Mouse (Mus musculus): ENCODE measurements at regions not wholly inside any gene's neighbourhood (a gene's known extent, or its start where the extent isn't known, plus 50 kb on each side); places are given as distances from the start of the nearest gene placed in this dataset.

DNA sequence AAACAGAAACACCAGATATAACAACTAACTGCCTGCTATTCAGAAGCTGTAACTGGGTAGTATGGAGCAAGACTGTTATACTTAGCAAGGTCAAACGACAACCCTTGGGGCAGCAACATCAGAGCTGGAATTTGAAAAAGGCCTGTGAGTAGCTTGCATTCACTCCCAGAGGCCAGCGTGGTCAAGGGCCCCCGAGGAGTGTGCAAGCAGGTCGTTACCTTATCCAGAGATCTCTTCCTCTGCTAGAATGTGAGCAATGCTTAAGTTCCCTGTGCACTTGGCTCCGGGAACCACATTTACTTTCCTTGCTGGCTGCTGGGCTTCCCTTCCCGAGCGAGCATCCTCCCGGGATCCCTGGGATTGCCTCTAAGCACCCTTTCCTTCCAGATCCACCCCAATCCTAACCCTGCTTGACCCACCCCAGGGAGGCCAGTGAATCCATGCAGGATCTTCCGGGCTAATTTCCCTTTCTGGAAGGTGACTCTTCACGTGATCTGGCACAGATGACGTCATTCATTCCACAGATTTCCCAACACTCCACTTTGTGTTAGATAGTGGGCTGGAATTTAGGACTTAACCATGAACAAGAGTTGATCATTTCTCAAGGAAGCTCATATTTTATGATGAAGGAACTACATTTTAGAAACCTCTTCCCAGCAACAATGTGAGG lies 112.3 kb upstream of the Tsc22d1 start:
- DNase-seq, result no peak

DNA sequence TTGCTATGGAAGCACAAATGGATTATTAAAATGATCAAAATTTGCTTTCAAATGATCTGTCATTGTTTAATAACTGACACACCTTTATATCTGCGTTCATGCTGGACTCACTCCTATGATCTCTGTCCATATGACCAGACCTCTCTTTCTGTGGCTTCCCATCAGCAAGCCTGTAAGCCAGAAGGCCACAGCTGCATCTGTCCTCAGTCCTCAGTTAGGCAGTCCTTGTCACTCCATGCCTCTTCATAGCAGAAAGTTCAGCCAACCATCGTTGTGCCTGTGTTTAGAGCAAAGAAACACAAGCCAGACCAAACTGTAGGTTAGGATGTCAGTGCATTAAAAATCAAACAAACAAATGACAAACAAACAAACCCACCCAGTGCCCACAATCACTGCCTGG lies 107.2 kb upstream of the Tsc22d1 start:
- no peak for DNase-seq

DNA sequence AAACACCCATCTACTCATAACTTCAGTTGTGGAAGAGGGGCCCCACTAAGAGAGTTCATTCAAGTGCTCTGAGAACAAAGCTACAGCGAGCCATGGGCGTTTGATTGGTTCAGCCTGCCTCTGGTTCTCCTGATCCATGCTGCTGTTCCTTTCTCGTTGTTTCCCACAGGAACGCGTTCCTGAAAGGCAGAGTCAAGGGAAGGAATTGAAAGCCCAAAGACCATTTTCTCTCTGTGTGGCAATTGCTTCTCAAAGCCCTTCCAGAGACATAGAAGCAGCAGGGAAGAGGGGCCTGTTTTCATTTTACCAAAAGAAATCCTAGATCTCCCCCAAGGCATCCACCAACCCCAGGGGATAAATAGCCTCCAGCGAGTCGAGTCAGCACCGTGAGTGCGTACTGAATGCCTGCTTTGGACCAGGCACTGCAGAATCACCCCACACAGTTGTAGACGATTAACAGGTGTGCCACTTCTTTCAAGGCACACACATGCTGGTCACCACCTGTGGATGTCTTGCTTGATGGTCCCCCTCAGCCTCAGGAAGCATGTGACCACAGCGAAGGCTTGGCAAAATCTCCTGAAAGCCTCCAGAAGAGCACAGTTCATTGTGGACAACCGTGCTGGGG lies 106.5 kb upstream of the Tsc22d1 start:
- no peak for DNase-seq

DNA sequence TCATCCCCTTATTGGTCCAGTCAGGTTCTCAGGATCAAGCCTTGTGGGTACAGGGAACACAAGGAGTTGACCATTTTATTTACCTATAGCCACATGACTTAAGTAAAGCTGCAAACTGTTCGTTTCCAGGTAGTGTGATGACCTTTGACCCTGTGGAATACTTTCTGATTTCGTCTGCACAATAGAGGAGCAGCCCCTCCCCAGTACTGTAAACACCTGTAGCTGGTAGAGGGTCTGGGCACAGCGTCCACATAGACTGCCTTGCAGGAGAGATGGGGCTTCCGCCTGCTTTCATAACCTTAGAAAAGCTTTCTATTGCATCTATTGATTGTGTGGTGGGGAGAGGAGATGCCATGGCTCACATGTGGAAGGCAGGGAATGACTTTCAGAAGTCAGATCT lies 105.2 kb upstream of the Tsc22d1 start:
- no peak for DNase-seq

DNA sequence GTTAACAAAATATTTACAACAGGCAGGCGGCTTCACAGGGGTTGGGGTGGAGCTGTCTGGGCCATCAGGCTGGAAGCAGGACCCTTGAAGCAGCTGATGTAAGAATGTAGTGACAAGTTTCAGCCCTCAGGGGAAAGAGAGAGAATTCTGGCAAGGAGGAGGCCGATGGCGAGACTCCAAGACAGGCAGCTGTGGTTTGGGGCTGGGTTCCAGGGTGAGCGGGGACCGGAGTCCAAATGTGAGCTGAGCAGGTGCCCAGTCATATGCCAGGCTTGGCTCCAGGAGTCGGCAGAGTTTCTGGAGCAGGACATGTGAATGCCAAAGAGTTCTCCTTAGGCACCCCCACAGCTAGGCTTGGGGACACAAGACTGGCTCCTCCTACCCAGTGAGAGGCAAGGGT lies 104.5 kb upstream of the Tsc22d1 start:
- peak; percentile 57 for DNase-seq

DNA sequence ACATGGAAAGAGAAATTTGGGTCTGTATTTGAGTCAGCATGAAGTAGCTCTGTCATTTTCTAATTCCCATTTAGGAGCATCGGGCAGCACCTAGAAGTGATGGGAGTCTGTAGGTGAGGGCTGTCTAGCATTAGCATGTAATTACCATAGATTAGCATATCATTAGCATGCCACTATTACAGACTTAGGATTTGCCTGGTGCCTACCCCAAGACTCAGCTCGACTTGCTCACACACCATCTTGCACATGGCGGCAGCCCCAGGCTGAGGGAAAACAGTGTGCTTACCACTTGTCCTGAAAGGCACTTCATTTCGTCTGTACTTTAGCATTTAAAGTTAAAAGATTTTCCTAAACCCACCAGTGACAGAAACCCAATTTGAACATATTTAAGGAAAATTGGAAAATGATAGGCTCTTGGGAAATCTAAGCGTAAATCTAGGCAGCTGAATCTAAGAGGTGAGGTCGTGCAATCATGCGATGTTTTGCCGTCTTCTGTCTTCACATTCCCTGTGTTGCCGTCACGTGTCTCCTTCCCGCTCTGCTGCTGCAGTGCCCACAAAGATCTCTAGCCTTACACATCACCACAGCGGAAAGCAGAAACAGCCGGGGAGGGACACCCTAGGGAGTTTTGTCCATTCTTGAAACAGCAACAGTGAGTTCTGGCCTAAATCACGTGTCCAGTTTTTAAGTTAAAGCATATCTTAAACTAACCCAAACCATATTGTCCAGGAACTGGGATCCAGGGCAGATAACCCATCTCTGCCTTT lies 101.2 kb upstream of the Tsc22d1 start:
- DNase-seq, result no peak

DNA sequence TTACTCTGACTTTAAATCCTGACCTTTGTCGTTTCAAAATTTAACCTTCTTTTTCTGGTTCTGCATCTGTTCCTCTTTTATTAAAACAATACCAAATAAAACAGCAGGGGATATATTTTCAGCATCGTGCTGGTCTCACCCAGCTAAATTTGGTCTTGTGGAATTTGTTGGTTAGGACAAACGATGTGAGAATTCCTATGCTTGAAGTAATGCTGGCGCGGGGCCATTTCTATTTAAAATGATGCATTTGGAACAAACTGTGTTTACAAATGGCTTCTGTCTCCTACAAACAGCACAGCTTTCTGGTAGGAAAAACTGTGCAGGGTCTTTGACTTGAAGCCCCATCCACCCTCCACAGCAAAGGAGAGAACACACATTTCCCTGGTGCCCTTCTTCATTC lies 96.3 kb upstream of the Tsc22d1 start:
- peak; percentile 63 for DNase-seq

DNA sequence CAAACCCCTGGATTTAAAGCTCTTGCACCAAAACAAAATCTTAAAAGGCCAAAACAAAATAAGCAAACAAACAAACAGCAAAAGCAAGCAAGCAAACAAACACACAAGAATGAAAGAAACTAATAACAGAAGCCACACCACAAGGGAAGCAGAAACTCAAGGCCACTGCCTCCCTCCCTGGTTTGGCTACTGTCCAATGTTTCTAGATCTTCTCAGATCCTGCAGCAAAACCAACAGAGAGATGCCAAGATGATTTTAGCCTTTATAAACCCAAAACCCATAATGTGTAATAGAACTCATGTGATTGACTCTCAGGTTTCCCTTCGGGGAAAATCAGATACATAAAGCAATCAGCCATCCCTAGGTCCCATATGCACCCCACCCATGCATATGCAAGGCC lies 90.5 kb upstream of the Tsc22d1 start:
- no peak for DNase-seq

DNA sequence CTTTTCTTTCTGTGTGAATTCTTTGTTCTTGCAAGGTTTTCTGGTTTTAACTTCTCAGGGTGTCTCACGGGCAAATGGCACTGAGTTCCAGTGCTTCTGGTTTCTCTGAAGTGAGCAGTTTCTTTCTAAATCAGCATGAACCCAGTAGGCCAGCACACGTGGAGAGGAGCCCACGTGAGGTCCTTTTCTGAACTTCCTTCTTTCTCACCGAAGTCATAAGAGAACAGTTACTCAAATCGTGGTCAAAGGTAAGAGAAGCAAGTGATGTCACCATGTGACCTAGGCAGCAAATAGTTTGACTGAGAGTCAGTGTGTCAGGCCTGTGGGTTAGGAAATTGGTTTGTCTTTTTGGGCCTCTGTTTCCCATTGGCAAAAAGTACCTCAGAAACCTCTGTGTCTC lies 84.8 kb upstream of the Tsc22d1 start:
- no peak for DNase-seq

DNA sequence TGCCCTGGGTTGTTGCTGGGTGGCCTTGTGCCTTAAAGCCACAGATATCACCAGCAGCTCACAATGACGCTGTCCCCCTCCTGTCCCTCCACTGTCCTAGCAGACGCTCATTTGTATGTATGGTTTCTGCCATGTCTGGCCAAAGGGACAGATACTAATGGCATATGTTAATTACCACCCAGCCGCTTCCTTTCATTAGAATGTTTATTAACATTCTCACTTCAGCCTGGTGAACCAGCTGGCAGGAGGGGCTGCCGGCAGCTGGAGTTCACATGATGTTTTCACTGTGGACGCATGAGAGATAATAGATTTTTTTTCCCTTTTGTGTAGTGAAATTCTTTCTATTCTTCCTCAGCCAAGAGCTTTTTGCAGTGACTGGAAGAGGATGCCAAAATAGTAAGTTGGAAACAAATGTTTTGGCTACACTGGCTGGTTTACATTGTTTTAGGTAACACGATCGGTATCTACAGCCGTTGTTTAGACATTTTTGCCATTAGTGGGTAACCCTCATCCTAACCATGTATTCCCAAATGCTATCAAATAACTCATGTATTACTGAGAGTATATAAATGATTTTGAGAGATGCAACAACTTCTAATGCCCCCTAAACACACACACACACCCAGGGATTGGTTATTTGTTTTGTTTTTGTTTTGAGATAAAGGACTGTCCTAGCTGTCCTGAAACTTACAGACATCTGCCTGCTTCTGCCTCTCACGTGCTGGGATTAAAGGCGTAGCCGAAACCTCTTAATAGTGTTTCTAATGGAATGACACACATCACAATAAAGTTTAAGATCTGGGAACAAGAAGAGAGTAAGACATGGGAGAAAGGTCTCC lies 83.0 kb upstream of the Tsc22d1 start:
- DNase-seq, result no peak

DNA sequence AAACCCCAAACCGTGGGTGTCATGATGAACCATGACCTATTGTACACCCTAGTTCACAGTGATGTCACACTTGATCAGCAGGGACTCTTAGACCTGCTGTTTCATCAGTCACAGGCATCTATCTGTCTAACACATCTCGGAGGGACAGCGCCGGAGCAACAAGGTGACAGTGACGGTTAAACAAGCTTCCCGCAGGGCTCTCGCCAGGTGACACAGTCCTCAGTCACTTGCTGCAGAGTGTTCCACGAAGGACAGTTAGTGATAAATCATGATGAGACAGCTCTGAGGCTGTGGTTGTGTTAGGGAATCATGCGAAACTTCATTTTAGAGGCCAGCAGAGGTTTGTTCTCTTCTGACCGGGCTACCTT lies 82.4 kb upstream of the Tsc22d1 start:
- DNase-seq, result no peak

DNA sequence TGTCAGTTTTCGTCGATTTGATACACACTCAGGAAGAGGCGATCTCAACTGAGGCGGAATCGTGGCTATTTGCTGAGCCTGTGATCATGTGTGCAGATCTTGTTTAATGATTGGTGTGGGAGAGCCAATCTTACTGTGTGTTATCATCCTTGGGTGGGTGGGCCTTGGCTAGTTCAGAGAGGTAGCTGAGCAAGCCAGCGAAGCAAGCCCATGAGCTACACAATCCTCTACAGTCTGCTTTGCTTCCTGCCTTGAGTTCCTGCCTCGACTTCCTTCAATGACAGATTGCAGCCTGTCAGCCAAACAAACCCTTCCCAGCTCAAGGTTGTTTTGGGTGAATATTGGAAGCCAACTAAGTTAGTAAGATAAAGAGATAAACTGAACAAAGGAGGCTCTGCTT lies 74.0 kb upstream of the Tsc22d1 start:
- no peak for DNase-seq

DNA sequence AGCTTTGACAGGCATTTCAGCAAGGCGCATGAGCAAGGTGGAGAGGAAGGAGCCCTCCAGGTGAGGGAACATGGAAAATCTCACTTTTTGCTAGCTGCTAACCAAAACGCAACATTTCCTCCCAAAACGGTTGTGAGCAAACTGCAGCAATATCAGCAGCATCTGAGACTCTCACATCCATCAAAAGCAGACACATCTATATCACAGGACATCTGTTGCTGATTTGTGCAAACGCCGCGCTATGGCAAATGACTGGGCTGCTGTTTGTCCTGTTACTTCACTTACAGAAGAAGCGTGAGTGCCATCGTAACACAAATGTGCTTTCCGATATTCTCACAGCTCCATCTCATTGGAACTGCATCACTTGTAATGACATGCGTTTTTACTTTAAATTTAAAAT lies 73.5 kb upstream of the Tsc22d1 start:
- DNase-seq, result no peak

DNA sequence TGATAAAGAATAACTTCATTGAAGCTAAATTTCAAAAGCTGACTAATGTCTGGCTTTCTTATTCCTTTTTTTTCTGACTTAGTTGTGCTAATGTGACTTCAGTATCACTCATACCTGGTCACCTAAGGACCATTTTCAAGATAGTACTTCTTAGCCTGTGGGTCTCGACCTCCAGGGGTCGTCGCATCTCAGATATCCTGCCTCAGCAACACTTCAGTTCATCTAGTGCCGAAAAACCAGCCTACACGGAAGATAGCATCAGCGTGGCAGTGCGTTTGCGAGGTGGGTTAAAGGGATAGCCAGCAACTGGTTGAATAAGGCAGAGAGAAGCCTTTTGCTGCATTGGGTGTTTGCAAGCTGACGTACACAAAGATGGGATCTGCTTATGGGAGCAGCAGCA lies 62.9 kb upstream of the Tsc22d1 start:
- no peak for DNase-seq

DNA sequence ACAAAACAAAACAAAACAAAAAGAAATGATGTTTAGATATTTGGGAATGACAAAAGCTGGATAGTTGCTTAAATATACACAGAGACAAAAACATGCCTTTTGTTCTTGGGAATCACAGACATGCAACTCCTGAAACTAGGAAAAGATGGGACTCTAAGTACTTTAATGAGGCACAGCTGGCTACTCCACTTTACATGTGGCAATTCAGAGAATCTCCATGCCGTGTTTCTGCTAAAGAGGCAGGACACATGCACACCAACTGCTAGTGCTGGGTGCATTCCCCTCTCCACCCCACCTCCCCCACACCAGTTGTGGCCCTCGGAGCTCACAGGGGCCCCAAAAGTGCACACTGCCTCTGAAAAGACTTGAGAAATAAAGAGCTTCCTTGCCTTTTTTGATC lies 58.6 kb upstream of the Tsc22d1 start:
- no peak for DNase-seq

DNA sequence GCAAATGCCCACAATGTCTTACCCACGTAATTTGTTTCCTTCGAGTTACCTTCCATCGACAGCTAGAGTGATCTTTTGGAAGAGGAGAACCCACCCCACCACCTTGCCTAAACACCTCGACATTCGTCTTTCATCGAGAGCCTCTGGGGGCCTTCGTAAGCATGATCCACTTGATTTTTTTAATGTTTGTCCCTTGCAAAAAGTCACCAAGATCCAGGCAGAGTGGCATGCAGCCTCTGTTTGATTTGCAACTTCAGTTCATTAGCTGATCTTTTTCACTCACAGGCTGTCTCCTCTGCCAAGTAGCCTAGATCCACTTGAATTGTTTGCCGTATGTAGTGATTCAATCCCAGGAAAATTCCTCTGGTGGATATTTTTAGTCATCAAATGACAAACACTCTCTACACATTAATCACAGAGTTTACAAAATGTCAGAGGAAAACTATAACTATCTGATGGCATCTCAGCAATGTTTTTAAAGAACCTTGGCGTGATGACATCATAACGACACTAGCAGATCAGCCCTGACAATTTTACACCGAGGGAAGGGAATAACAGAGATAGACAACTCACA lies 54.8 kb upstream of the Tsc22d1 start:
- DNase-seq, result no peak

DNA sequence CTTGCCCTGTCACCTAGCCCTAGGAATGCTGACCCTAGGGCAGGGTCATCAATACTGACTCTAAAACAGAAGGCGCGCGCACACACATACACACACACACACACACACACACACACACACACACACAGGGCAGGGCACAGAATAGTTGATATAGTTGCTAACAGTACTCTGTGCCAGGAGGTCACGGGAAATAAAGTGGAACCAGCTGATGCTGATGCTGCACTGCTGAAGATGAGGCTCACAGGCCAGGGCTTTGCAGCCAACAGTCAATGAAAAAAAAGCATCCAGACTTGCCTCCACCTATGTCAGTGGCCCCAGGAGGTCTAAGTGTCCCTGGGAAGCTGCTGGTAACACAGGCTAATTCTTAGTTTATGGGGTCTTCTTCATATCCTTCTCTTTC lies 50.7 kb upstream of the Tsc22d1 start:
- DNase-seq, result no peak
